Mouse (Mus musculus): ENCODE measurements around the gene Rpl4. TPM values are rescaled to one million over a fixed set of nuclear protein-coding genes. Genes with fewer than 3 reads are reported as not detected.
"Not testable (repeated sequence)": the region's sequence is repeated elsewhere in the genome, so short reads cannot be mapped to it uniquely, and the experiment has no call there.

The Rpl4 gene
- total RNA-seq, 2 experiments from 2014 or later, result 658 to 671 TPM

GRCm38 (mm10) chr9:64197524-64197923 is 24.3 kb downstream of the Rpl4 start:
- DNase-seq (ENCODE audit: low spot score in 2 of 2), result no peak

GRCm38 (mm10) chr9:64198068-64198762 is 25.0 kb downstream of the Rpl4 start:
- DNase-seq (ENCODE audit: low spot score in 2 of 2), result no peak

- not testable (repeated sequence) for DNase-seq (ENCODE audit: low spot score in 2 of 2)
These were observed 25.7 kb downstream of the Rpl4 start for GRCm38 (mm10) chr9:64198763-64199418.

- no peak for DNase-seq (ENCODE audit: low spot score in 2 of 2)
These were observed 26.7 kb downstream of the Rpl4 start for GRCm38 (mm10) chr9:64199897-64200296.

- no peak for DNase-seq (ENCODE audit: low spot score in 2 of 2)
These were observed 29.2 kb downstream of the Rpl4 start for GRCm38 (mm10) chr9:64202331-64202730.

GRCm38 (mm10) chr9:64202866-64203265 is 29.7 kb downstream of the Rpl4 start:
- DNase-seq (ENCODE audit: low spot score in 2 of 2), result no peak

GRCm38 (mm10) chr9:64207509-64208084 is 34.4 kb downstream of the Rpl4 start:
- peak in 1 of 2 experiments; percentile 51 for DNase-seq (ENCODE audit: low spot score in 2 of 2)

- DNase-seq (ENCODE audit: low spot score in 2 of 2), result no peak
These were observed 41.3 kb downstream of the Rpl4 start for GRCm38 (mm10) chr9:64214452-64214851.

GRCm38 (mm10) chr9:64216090-64216489 is 42.9 kb downstream of the Rpl4 start:
- no peak for DNase-seq (ENCODE audit: low spot score in 2 of 2)

GRCm38 (mm10) chr9:64216641-64217040 is 43.5 kb downstream of the Rpl4 start:
- DNase-seq (ENCODE audit: low spot score in 2 of 2), result no peak

GRCm38 (mm10) chr9:64217887-64218286 is 44.7 kb downstream of the Rpl4 start:
- DNase-seq (ENCODE audit: low spot score in 2 of 2), result no peak

GRCm38 (mm10) chr9:64219305-64219704 is 46.1 kb downstream of the Rpl4 start:
- DNase-seq (ENCODE audit: low spot score in 2 of 2), result no peak

GRCm38 (mm10) chr9:64219772-64220420 is 46.7 kb downstream of the Rpl4 start:
- no peak for DNase-seq (ENCODE audit: low spot score in 2 of 2)

GRCm38 (mm10) chr9:64220603-64221002 is 47.4 kb downstream of the Rpl4 start:
- no peak for DNase-seq (ENCODE audit: low spot score in 2 of 2)

- peak in 1 of 2 experiments; percentile 71 for DNase-seq (ENCODE audit: low spot score in 2 of 2)
These were observed 48.3 kb downstream of the Rpl4 start for GRCm38 (mm10) chr9:64221480-64221879.

GRCm38 (mm10) chr9:64222098-64222497 is 48.9 kb downstream of the Rpl4 start:
- no peak for DNase-seq (ENCODE audit: low spot score in 2 of 2)

GRCm38 (mm10) chr9:64225805-64226204 is 52.6 kb downstream of the Rpl4 start:
- DNase-seq (ENCODE audit: low spot score in 2 of 2), result no peak

GRCm38 (mm10) chr9:64227736-64228135 is 54.6 kb downstream of the Rpl4 start:
- no peak for DNase-seq (ENCODE audit: low spot score in 2 of 2)

Measured in layer of hippocampus, adult 18-20 months (tissue).